Mouse (Mus musculus) megakaryocyte, embryonic 14.5 days (primary cell): ENCODE data around the gene Tcf7l2.

ENCODE experiments used
- FLI1 ChIP-seq: IDR thresholded peaks from 2 replicates; pipeline ENCODE4 v1.6.1; 2012; ENCODE audit warnings: low read length, inconsistent platforms, mixed read lengths
- GATA1 ChIP-seq: IDR thresholded peaks from 3 replicates; pipeline ENCODE4 v1.6.1; 2012; ENCODE audit warnings: mixed read lengths, low read length, inconsistent platforms, borderline replicate concordance

- TF ChIP-seq GATA1 (no peak), FLI1 (no peak)
These were observed 39.5 kb upstream of the Tcf7l2 start for GRCm38 (mm10) chr19:55702081-55702480.
